Mouse (Mus musculus) cortical plate, adult 2 months (tissue): Measurements from ENCODE around the gene Elfn1. TPM values are rescaled to one million over a fixed set of nuclear protein-coding genes. Genes with fewer than 3 reads are reported as not detected.
"Not testable (repeated sequence)": the region's sequence is repeated elsewhere in the genome, so short reads cannot be mapped to it uniquely, and the experiment has no call there.

Source experiments
- H3K27ac ChIP-seq: fragments of 200-500 bp; 2 replicates; pipeline ENCODE4 v1.5.1; 2012; ENCODE audit warnings: low read length, control low read depth, inconsistent platforms; ENCODE audit not compliant: insufficient read depth
- H3K4me1 ChIP-seq: fragments of 200-500 bp; 2 replicates; pipeline ENCODE4 v1.6.1; 2011; ENCODE audit warnings: low read length; ENCODE audit not compliant: control insufficient read depth, insufficient read depth
- H3K4me3 ChIP-seq: fragments of 200-500 bp; 2 replicates; pipeline ENCODE4 v1.5.1; 2011; ENCODE audit warnings: mild to moderate bottlenecking, low read length, control low read depth; ENCODE audit not compliant: insufficient read depth
- CTCF ChIP-seq: fragments of 200-500 bp; IDR thresholded peaks from 2 replicates; pipeline ENCODE4 v1.5.1; 2011; ENCODE audit warnings: mild to moderate bottlenecking, control low read depth, low read length; ENCODE audit not compliant: insufficient read depth; ENCODE audit errors: extremely low read depth
- POLR2A ChIP-seq: fragments of 200-500 bp; IDR thresholded peaks from 2 replicates; pipeline ENCODE4 v1.6.1; 2011; ENCODE audit warnings: mild to moderate bottlenecking, low read length, control low read depth; ENCODE audit not compliant: insufficient read depth; ENCODE audit errors: extremely low read depth
- polyA plus RNA-seq: library from polyadenylated mRNA; depleted of rRNA; stranded (reverse); fragments of >200 nt; gene quantifications from 2 replicates; pipeline ENCODE4 v1.2.3, GENCODE M21; 2012

The Elfn1 gene
- polyA plus RNA-seq, 1 experiment, result 22.4 TPM

DNA sequence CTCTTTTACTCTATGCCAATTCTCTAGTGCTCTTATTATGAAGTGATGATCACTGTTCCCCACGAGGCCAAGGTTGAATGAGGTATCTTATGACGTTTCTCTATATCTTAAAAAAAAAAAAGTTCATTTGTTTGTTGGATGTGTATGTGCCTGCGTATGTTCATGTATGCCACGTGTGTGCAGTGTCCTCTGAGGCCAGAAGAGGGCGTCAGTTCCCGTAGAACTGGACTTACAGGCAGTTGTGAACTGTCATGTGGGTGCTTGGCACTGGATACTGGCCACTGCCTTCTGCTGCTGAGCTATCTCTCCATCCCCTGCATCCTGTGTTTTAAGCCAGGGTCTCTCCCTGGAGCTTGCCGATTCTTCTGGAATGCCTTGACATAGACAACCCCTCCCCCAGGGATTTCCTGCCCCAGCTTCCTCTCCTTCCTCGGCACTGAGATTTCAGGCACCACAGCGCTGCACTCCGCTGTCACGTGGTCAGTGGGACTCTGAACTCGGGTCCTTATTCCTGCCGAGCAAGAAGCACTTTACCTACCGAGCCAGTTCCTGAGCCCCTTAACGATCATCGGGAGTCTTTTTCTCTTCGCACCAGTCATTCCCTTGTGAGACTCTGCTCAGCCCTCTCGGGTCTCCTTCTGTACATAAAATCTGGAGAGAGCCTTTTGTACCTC, 77.5 kb downstream of the Elfn1 start:
- Histone ChIP-seq H3K4me1 (no peaks in the 10 kb centered on the region), H3K4me3 (no peak overlapping the region), H3K27ac (no peak overlapping the region)
- no peak for TF ChIP-seq CTCF
- TF ChIP-seq POLR2A, result no peak

DNA sequence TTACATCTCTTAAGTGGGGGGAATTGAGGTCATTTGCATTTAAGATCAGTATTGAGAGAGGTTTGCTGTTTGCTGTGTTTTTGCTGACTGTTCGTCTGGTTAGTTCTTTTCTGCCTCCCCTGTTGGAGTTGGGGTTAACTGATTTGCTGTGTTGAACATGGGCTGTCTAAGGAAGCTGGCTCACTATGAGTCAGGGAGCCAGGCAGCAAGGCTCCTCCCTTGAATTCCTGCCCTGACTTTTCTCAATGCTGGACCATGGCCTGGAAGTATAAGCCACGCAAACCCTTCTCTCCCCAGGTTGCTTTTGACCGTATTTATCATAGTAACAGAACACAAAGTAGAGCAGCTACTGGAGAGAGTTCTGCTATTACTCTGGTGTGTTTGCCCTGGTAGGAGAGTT, 83.8 kb downstream of the Elfn1 start:
- TF ChIP-seq CTCF (no peak), POLR2A (no peak)
- Histone ChIP-seq H3K4me3 (no peak overlapping the region), H3K4me1 (no peaks in the 10 kb centered on the region), H3K27ac (no peak overlapping the region)

DNA sequence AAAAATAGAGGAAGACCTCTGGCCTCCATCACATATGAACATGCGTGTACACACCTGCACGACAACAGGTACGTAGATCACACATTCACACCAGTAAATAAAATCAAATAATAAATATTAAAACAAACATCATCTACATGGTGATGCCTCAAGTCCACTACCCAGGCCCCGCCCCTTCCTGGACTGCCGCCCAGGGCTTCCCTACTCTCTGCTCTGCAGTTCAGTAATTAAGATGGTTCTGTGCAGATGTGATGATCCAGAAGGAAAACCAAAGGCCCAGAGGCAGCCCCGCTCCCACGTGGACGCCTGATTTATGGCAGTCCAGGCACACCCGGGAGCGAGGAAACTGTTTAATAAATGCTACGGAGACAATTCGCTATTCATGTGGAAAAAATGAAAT, 90.6 kb downstream of the Elfn1 start:
- not testable (repeated sequence) for H3K4me1 ChIP-seq, H3K4me3 ChIP-seq, H3K27ac ChIP-seq

DNA sequence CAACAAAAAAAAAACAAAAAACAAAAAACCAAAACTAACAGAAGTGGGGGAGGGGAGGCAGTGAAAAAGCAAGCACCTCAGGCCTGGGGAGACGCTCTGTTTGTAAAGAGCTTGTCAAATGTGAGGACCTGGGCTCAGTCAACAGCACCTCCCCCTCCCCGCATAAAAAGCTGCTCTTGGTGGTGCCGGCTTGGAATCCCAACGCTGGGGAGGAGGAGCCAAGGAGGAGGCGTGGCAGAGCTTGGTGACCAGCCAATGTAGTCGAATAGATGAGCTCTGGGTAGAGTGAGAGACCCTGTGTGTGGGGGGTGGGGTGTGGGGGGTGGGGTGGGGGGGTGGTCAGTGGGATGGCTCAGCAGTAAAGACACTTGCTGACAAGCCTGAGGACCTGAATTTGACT, 91.2 kb downstream of the Elfn1 start:
- TF ChIP-seq POLR2A (no peak), CTCF (no peak)
- no peak overlapping the region for H3K27ac ChIP-seq
- H3K4me3 ChIP-seq, result no peak overlapping the region

DNA sequence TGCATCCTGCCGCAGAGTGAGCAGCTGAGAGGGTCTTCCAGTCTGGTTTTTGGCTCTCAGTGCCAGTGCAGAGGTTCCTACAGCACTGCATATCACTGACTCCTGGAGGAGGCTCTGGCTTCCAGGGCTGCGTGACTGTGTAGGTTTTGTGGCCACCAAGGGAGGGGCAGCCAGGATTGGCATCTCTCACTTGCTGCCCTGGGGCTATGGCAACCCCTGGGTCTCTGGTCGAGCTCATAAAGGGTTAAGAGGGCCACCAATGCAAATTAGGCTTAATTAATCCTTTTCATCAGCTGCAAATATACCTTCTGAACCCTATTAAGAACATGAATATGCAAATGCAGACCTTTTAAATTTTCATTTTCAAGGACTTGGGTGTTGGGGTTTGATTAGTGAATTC, 94.8 kb downstream of the Elfn1 start:
- no peak overlapping the region for H3K27ac ChIP-seq
- no peaks in the 10 kb centered on the region for H3K4me1 ChIP-seq
- TF ChIP-seq POLR2A, result no peak
- TF ChIP-seq CTCF, result no peak
- H3K4me3 ChIP-seq, result no peak overlapping the region

More for the DNA sequence above, 91.2 kb downstream of the Elfn1 start:
- H3K4me1 ChIP-seq, result no peaks in the 10 kb centered on the region

DNA sequence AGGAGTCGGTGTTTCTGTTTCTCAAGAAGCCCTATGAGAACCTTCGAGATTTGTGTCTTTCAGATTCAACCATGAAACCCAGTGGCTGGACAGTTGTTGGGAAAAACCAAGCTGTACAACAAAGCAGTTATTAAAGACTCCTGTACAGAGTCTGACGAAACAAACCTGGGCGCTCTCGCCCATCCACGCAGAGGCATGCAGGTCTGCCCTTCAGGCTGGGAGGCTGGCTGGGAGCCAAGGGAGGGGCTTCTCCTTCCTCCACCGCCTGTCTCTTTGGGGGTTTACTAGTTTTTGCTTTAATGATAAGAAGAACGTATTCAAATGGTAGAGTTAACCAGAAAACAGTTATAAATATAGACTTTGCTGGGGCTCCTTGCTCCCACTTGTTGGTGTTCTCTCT, 99.1 kb downstream of the Elfn1 start:
- H3K4me1 ChIP-seq, result no peaks in the 10 kb centered on the region
- TF ChIP-seq POLR2A, result no peak
- no peak for TF ChIP-seq CTCF
- H3K4me3 ChIP-seq, result no peak overlapping the region
- no peak overlapping the region for H3K27ac ChIP-seq

DNA sequence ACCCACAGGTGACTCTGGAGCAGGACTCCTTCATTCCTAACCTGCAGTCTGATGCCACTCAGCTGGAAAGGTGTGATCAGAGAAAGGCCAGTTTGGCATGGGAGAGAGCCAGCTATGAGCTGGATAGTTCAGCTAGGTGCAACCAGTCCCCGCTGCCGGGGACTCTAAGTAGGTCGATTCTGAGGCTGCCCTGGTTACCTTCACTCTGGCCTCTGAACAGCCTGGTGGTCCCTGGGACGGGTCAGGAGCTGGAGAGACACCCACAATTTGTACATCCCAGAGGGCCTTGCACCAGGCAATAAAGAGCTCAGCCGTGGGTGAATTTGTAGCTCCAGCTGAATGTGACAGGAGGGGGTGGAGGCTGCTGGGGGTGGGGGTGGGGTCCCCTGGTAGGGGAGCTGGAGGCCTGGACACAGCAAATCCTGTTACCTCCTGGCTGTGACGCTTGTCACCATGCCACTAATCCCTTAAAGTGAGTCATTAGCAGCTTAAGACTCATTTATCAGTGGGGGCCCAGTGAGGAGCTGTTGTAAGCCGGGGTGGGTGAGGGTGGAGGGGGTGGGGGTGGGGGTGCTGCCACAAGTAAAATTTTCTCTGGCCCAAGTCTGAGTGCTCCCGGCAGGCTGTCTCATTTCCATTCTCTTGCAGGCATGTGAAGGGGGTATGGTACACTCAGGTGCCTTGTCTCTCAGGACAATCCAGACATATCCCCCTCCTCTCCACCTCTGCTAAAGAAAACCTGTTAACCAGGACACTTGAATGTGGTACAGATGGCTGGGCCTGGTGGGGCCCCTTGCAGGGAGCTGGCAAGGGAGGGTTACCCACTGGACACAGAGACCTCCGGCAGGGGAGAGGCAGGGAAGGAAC, 100.1 kb downstream of the Elfn1 start:
- Histone ChIP-seq H3K4me3 (no peak overlapping the region), H3K4me1 (no peaks in the 10 kb centered on the region), H3K27ac (no peak overlapping the region)
- no peak for TF ChIP-seq POLR2A
- TF ChIP-seq CTCF, result no peak

DNA sequence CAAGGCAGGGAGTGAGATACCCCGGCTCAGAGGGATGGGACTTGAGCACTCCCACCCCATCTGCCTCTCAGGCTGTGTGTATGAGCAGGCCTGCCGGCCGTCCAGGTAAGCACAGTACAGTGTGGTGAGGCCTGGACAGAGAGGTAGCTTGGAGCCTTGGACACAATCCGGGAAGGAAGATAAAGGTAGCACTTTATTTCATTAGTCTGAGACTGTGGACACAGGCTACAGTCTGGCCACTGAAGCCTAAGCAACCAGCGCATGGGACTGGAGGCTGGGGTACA, 100.7 kb downstream of the Elfn1 start:
- Histone ChIP-seq H3K4me3 (no peak overlapping the region), H3K4me1 (no peaks in the 10 kb centered on the region), H3K27ac (no peak overlapping the region)
- TF ChIP-seq POLR2A (no peak), CTCF (no peak)

DNA sequence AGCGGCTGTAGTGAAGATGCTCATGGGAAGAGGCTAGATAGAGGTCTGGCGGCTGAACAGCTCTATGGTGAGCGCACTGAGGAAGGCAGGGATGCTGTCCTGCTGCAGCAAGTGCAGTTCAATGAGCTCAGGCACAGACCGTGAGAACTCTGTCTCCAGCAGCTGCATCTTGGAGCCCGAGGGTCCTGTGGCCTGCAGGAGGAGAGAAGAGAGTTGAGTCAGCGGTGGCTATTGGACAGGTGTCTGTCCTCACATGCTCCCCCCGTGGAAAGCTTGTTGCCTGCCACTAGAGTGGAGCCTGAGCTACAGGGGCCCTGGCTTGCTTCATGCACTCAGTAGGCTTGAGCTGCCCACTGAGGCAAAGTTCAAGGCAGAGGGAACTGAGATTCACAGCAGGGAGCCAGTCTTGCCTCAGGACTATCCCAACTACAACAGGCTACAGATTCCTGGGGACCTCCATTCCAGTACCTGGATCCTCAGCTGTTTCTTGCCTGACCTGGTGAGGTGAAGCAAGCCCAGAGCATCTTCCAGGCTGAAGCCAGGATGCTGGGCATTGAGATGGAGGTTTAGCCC, 101.4 kb downstream of the Elfn1 start:
- TF ChIP-seq CTCF (no peak), POLR2A (no peak)
- no peak overlapping the region for H3K4me3 ChIP-seq
- H3K27ac ChIP-seq, result no peak overlapping the region
- no peaks in the 10 kb centered on the region for H3K4me1 ChIP-seq

DNA sequence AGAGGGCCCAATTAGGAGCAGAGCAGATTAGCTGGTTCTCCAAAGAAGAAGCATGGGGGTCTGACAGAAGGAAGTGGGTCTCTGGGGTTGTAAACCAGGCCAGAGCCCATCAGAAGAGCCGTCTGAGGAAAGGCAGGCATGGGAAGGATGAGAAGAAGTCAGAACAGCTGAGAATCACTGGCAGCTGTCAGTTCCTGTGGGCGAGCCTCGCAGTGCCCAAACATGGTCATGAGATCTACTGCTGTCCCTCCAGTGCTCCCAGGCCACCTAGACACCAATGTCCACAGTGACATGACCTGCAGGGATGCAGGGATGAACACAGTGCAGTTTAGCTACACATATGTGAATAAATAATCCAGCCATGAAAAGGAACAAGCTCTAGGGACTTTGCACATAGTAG, 102.7 kb downstream of the Elfn1 start:
- TF ChIP-seq CTCF (no peak), POLR2A (no peak)
- H3K4me1 ChIP-seq, result no peaks in the 10 kb centered on the region
- no peak overlapping the region for H3K27ac ChIP-seq
- no peak overlapping the region for H3K4me3 ChIP-seq
